Mouse (Mus musculus): ENCODE results near the gene Tufm. TPM values are rescaled to one million over a fixed set of nuclear protein-coding genes. Genes with fewer than 3 reads are reported as not detected.

The Tufm gene
- total RNA-seq, 2 experiments from 2014 or later = 81.9 to 86.7 TPM

DNA sequence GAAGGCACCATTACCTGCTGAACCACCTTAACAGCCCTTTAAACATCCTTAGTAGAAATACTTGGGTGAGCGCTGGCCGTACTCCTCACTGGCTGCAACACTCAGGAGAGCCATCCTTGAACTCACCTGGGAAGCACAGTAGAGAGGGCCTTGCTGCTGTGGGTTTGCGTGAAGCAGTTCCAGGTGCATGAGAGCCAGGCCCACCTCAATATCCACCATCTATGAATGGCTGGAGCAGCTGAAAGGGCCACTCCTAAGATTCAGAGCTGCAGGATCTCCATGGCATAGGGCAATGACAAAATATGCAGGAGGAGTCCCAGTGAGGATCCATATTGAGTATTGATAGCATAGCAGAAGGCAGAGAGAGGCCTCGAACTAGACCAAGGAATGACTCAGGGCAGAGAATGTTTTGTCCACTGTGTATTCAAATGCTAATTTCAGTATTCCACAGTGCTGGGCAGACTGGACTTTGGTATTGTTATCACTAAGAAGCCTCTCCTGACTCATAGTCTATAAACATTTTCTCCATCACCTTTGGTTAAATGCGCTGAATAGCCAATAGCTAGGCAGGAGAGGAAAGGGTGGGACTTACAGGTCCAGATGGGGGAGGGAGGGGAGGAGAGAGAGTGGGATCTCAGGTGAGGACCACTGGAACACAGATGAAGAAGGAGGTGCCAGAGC is 31.2 kb downstream of the Tufm start:
- no peak overlapping the region for H3K4me3 ChIP-seq
- no peak for DNase-seq (ENCODE audit: low spot score in 2 of 2)
- TF ChIP-seq CTCF (conservative IDR thresholded peaks at IDR 0.05) = no peak
- no peak overlapping the region for H3K27ac ChIP-seq

DNA sequence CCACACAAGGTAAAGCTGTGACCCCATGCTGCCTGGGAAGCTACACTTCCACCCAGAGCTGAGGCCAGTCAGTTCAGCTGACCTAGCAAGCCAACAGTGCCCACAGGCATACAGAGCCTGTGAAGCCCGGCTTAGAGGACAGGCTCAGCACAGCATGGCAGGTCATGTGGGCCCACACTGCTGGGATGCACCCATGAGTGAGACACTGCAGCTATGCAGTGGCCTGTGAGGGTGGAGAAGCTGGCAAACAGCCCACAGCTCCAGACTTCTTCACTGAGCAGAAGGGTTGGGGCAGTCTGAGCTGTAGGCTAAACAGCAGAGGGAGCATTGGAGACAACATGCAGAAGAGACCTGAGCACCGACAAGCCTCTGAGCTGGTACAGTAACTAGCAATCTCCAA is 32.4 kb downstream of the Tufm start:
- TF ChIP-seq CTCF (conservative IDR thresholded peaks at IDR 0.05) = peak; percentile 42
- DNase-seq (ENCODE audit: low spot score in 2 of 2) = peak in 1 of 2 experiments; percentile 9
- no peak overlapping the region for H3K27ac ChIP-seq
- H3K4me3 ChIP-seq = no peak overlapping the region

GRCm38 (mm10) chr7:126523316-126523715 is 36.2 kb downstream of the Tufm start:
- Histone ChIP-seq H3K27ac (no peak overlapping the region), H3K4me3 (no peak overlapping the region)
- no peak for TF ChIP-seq CTCF (conservative IDR thresholded peaks at IDR 0.05)
- DNase-seq (ENCODE audit: low spot score in 2 of 2) = no peak

- peak in 1 of 2 experiments; percentile 44 for DNase-seq (ENCODE audit: low spot score in 2 of 2)
- Histone ChIP-seq H3K27ac (no peak overlapping the region), H3K4me3 (no peak overlapping the region)
- peak; percentile 95 for TF ChIP-seq CTCF (conservative IDR thresholded peaks at IDR 0.05)
Observed at GRCm38 (mm10) chr7:126528166-126528577, 41.0 kb downstream of the Tufm start.

GRCm38 (mm10) chr7:126533434-126533833 is 46.3 kb downstream of the Tufm start:
- DNase-seq (ENCODE audit: low spot score in 2 of 2) = no peak
- Histone ChIP-seq H3K27ac (no peak overlapping the region), H3K4me3 (no peak overlapping the region)
- no peak for TF ChIP-seq CTCF (conservative IDR thresholded peaks at IDR 0.05)

DNA sequence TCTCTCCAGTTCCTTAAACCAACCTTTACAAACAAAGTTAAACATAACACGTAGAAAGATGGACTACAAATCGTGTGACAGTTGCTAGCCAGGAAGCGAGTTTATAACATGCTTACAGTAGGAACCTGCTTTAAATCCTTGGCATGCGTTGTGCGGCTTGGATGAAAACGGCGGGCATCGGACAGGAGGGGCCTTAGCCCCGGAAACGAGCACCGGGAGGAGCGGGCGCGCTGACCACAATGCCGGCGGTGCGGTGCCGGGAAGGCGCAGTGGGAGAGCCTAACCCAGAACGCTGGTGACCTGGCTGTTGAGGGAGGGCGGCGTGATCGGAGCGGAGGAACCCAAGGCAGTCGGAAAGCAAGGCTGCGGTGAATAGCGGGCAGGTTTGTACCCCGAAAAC is 48.6 kb downstream of the Tufm start:
- no peak for DNase-seq (ENCODE audit: low spot score in 2 of 2)

GRCm38 (mm10) chr7:126536466-126536865 is 49.3 kb downstream of the Tufm start:
- TF ChIP-seq CTCF (conservative IDR thresholded peaks at IDR 0.05) = no peak
- Histone ChIP-seq H3K4me3 (peak overlapping the region; percentile 47; the same call in 1 of the 2 replicates), H3K27ac (no peak overlapping the region)
- no peak for DNase-seq (ENCODE audit: low spot score in 2 of 2)

More for the DNA sequence above, 48.6 kb downstream of the Tufm start:
- H3K27ac ChIP-seq = no peak overlapping the region
- peak overlapping the region; percentile 47 for H3K4me3 ChIP-seq
- TF ChIP-seq CTCF (conservative IDR thresholded peaks at IDR 0.05) = no peak

GRCm38 (mm10) chr7:126537820-126538585 is 50.8 kb downstream of the Tufm start:
- peak; percentile 71 for TF ChIP-seq CTCF (conservative IDR thresholded peaks at IDR 0.05)
- no peak overlapping the region for H3K4me3 ChIP-seq
- no peak overlapping the region for H3K27ac ChIP-seq
- peak; percentile 21 to 30 for DNase-seq (ENCODE audit: low spot score in 2 of 2)

Other genes starting within 250 kb of the Tufm start
- gene Sbk1, start 214.7 kb upstream of the Tufm start, total RNA-seq (2021) = 10 to 100 TPM; 71.9 to 73.3 TPM
- gene Lat, start 117.8 kb upstream of the Tufm start, total RNA-seq (2021) = 1 to 10 TPM in 1 of 2 experiments, under 1 TPM in 1; 0.98 to 1.2 TPM
- 10 to 100 TPM; 86.5 to 91.0 TPM for gene Spns1, start 109.9 kb upstream of the Tufm start, total RNA-seq (2021)
- gene Nfatc2ip, start 90.6 kb upstream of the Tufm start, total RNA-seq (2021) = 1 to 10 TPM; 7.0 to 7.6 TPM
- not detected for gene Cd19, start 72.5 kb upstream of the Tufm start, total RNA-seq (2021)
- 10 to 100 TPM; 13.5 to 14.7 TPM for gene Rabep2, start 58.6 kb upstream of the Tufm start, total RNA-seq (2021)
- under 1 TPM; 0.81 to 0.84 TPM for gene Atp2a1, start 24.3 kb upstream of the Tufm start, total RNA-seq (2021)
- 10 to 100 TPM; 69.1 to 70.1 TPM for gene Sh2b1, start 11.9 kb upstream of the Tufm start, total RNA-seq (2021)
- 100 to 1,000 TPM; 132 to 133 TPM for gene Atxn2l, start 16.1 kb downstream of the Tufm start, total RNA-seq (2021)
- gene Eif3c, start 79.0 kb downstream of the Tufm start, total RNA-seq (2021) = 100 to 1,000 TPM; 174 to 190 TPM
- under 1 TPM; 0.37 to 0.44 TPM for gene Apobr, start 97.6 kb downstream of the Tufm start, total RNA-seq (2021)
- 10 to 100 TPM; 28.4 to 36.4 TPM for gene Cln3, start 98.5 kb downstream of the Tufm start, total RNA-seq (2021)
- gene Il27, start 107.6 kb downstream of the Tufm start, total RNA-seq (2021) = not detected
- 10 to 100 TPM; 10.3 to 12.2 TPM for gene Nupr1, start 143.5 kb downstream of the Tufm start, total RNA-seq (2021)
- gene Sgf29, start 161.9 kb downstream of the Tufm start, total RNA-seq (2021) = 10 to 100 TPM; 27.8 to 28.4 TPM
- 1 to 10 TPM; 9.1 to 9.4 TPM for gene Sult1a1, start 189.1 kb downstream of the Tufm start, total RNA-seq (2021)
- gene Bola2, start 208.0 kb downstream of the Tufm start, total RNA-seq (2021) = 100 to 1,000 TPM; 103 to 112 TPM
- gene Slx1b, start 208.4 kb downstream of the Tufm start, total RNA-seq (2021) = 10 to 100 TPM; 18.9 to 22.3 TPM
- 100 to 1,000 TPM; 130 to 135 TPM for gene Coro1a, start 220.4 kb downstream of the Tufm start, total RNA-seq (2021)